Mouse (Mus musculus): ENCODE results near the gene Nppa.

DNA sequence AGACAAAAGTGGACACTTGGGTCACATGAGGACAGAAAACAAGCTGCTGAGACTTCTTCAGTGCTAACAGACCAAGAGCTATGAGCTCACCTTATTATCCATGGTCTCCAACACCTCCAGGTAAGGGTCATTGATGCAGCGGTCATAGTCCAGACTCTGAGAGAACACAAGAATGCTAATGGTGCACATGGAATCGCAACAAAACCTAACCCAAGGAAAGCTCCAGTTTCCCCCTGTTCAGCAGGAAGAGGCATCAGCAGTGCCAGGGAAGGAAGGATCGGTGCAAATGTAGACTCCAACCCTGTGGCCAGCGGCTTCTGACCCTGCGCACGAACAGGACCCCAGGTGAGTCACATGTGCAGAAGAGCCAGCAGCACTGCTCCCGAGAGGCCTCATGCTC is 28.8 kb downstream of the Nppa start:
- no peak for TF ChIP-seq CTCF (IDR thresholded peaks at IDR 0.05; ENCODE audit: extremely low read depth, insufficient read depth, insufficient read length, insufficient replicate concordance)
- TF ChIP-seq POLR2A (IDR thresholded peaks at IDR 0.05; ENCODE audit: low read depth, low read length), result no peak
